Mouse (Mus musculus) stomach, embryonic 16.5 days (tissue): Measurements from ENCODE around the gene Tulp1. TPM values are rescaled to one million over a fixed set of nuclear protein-coding genes. Genes with fewer than 3 reads are reported as not detected.
A peak's percentile ranks its signal among the peaks of the same experiment; 100 is the strongest.
"Not testable (repeated sequence)": the region's sequence is repeated elsewhere in the genome, so short reads cannot be mapped to it uniquely, and the experiment has no call there.

Experiments used
- ATAC-seq: fragments of 200-750 bp; cut with Nextera tagmentation; 2 replicates; pipeline ENCODE4 v1.8.0; 2017; ENCODE audit warnings: moderate number of reproducible peaks, moderate TSS enrichment; ENCODE audit not compliant: insufficient read depth, low FRiP score
- H3K27ac ChIP-seq: fragments of 300-500 bp; sonication (generic); 2 replicates; pipeline ENCODE4 v1.5.1; 2014; ENCODE audit warnings: low read length
- H3K27me3 ChIP-seq: fragments of 300-500 bp; sonication (generic); 2 replicates; pipeline ENCODE4 v1.6.1; 2014; ENCODE audit warnings: low read length, control low read depth, mixed read lengths; ENCODE audit not compliant: control insufficient read depth, insufficient read depth
- H3K36me3 ChIP-seq: fragments of 300-500 bp; sonication (generic); 2 replicates; pipeline ENCODE4 v1.6.1; 2014; ENCODE audit warnings: low read length; ENCODE audit not compliant: control insufficient read depth, insufficient read depth
- H3K4me1 ChIP-seq: fragments of 300-500 bp; sonication (generic); 2 replicates; pipeline ENCODE4 v1.6.1; 2014; ENCODE audit warnings: low read length, control low read depth, mixed read lengths; ENCODE audit not compliant: control insufficient read depth, insufficient read depth
- H3K4me2 ChIP-seq: fragments of 300-500 bp; sonication (generic); 2 replicates; pipeline ENCODE4 v1.6.1; 2014; ENCODE audit warnings: low read depth, low read length, mixed read lengths
- H3K4me3 ChIP-seq: fragments of 300-500 bp; sonication (generic); replicated peaks from 2 replicates; pipeline ENCODE4 v1.5.1; 2014; ENCODE audit warnings: mild to moderate bottlenecking, low read length
- H3K9ac ChIP-seq: fragments of 300-500 bp; sonication (generic); 2 replicates; pipeline ENCODE4 v1.6.1; 2014; ENCODE audit warnings: low read length
- H3K9me3 ChIP-seq: fragments of 300-500 bp; sonication (generic); replicated peaks from 2 replicates; pipeline ENCODE4 v1.6.1; 2016; ENCODE audit warnings: low read length, control low read depth; ENCODE audit not compliant: control insufficient read depth
- WGBS: fragments of 180-500 bp; shearing (Covaris S2); extraction: QIAGEN DNeasy Blood & Tissue Kit; methylation state at CpG from one replicate; pipeline ENCODE4 v1.1.7; 2014; 5-methylcytosine and 5-hydroxymethylcytosine counted together
- polyA plus RNA-seq: library from polyadenylated mRNA; unstranded; fragments of >200 nt; fragmentation: Nextera tagmentation; extraction: Ambion mirVana; gene quantifications from 2 replicates; pipeline ENCODE4 v1.2.1, GENCODE M21; 2015

Gene Tulp1
- polyA plus RNA-seq, 1 experiment from 2014 or later: 5.4 TPM

DNA sequence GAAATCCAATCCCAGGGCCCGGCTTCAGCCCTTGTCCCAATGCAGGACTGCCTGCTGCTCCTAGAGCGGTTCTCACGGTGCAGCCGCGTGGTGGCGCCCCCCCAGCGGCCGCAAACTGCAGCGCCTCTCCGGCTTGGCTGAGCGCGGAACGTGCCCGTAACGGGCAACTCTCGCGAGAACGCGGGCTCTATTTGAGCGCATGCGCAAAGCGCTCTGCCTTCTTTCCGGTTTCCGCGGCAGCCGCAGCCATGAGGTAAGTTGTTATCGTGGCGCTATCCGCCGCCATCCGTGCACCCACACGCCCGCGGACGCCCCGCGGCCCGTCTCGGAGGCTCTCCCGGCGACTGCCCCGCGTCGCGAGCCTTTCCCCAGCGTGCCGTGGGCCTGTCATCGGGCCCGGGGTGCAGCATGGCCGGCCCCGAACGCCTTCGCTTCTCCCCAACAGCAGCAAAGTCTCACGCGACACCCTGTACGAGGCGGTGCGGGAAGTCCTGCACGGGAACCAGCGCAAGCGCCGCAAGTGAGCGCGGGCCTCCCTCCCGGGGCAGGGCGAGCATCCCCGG is 36.6 kb downstream of the Tulp1 start, which contains the start of gene Rpl10a:
Gene Rpl10a (plus strand): TSS at position 106 of the 563 bp plus-strand sequence.
- H3K4me1 ChIP-seq: peaks cover 38% of the 10 kb centered on the region
- H3K36me3 ChIP-seq: peaks cover 20% of the 10 kb centered on the region
- ATAC-seq: peak; percentile 89
- no peaks in the 10 kb centered on the region for H3K27me3 ChIP-seq
- H3K4me3 ChIP-seq: peak within 1 kb of the TSS; percentile 98
- WGBS: 0% methylated on average over 67 of the region's 67 CpGs
- H3K9ac ChIP-seq: peak within 1 kb of the TSS; percentile 100
- peak within 1 kb of the TSS; percentile 97 for H3K4me2 ChIP-seq
- peak within 1 kb of the TSS; percentile 96 for H3K27ac ChIP-seq
- H3K9me3 ChIP-seq: no peaks in the 10 kb centered on the region; the same call in 1 of the 2 replicates

DNA sequence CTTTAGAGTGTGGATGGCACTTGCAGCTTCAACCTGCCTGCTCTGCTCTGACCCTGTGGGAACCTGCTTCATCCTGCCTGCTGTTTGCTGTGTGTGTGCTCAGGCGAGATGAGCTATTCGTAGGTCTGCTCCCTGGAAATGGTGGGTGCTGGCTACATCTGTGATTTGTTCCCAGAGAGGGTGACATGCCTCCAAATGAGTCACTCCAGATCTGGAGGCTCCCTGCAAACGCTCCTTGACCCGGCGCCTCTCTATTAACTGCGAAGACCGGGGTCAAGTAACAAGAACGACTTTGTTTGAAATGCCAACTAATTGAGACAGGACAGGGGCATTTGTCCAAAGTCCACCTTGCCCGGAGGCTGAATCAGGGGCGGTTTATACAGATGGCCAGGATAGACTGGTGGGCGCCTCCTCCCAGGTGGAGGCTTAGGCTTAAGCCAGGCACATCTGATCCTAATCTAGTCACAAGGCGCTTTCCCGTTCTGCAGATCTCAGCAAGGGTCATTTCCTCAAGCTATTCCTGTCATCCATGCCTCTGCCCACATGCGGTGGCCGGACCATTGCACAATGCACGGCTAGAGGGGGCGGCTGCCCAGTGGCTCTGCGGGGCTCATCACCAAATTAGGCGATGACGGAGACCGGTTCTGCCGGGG is 37.2 kb downstream of the Tulp1 start:
- Histone ChIP-seq H3K4me3 (peak overlapping the region; percentile 98), H3K9ac (peak overlapping the region; percentile 80), H3K4me1 (peaks cover 32% of the 10 kb centered on the region), H3K27ac (peak overlapping the region; percentile 96), H3K4me2 (peak overlapping the region; percentile 97), H3K27me3 (no peaks in the 10 kb centered on the region), H3K9me3 (no peaks in the 10 kb centered on the region; the same call in 1 of the 2 replicates), H3K36me3 (peaks cover 20% of the 10 kb centered on the region)
- ATAC-seq: peak; percentile 49
- 6% methylated on average over 22 of the region's 22 CpGs for WGBS

DNA sequence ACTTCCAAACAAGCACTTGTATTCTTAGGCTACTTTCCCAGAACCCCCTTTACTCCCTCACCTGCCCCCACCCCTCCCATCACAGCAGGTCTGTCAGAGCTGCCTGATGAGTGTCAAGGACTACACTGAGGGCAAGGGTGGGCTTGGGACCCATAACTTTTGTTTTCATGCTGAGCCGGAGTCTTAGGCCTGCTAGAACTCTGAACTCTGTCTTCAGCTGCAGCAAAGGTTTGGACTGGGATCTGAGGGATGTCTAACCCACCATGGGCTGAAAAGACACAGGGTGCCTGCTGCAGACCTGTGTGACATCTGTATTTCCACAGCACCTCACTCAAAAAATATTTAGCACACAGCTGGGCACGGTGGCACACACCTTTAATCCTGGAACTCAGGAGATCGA is 38.1 kb downstream of the Tulp1 start:
- Histone ChIP-seq H3K36me3 (peaks cover 22% of the 10 kb centered on the region), H3K27ac (peak overlapping the region; percentile 96), H3K9me3 (no peaks in the 10 kb centered on the region; the same call in 1 of the 2 replicates), H3K9ac (peak overlapping the region; percentile 80), H3K27me3 (no peaks in the 10 kb centered on the region), H3K4me3 (no peak overlapping the region), H3K4me2 (no peak overlapping the region), H3K4me1 (peaks cover 24% of the 10 kb centered on the region)
- WGBS: 74% methylated on average over 3 of the region's 3 CpGs
- ATAC-seq: no peak

DNA sequence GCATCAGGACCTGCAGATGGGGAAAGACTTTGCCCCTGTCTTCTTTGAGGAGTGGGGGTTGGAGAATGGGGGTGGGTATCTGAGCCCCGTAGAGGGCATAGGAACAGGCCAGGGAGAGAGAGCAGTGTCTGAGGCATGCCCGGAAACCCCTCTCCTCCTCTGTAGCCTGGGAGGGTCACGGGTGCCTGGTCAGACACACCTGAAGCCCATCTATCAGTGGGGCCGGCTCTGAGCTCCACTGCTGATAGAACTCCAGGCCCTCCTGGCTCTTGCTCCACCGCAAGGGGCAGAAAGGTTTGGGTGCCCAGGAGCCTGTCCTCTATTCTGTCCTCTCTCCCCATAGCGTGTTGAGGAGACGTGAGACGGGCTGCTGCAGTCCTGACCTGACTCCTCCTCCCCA is 39.3 kb downstream of the Tulp1 start:
- H3K4me1 ChIP-seq: peaks cover 21% of the 10 kb centered on the region
- peaks cover 16% of the 10 kb centered on the region for H3K36me3 ChIP-seq
- no peak overlapping the region for H3K9ac ChIP-seq
- H3K27ac ChIP-seq: no peak overlapping the region
- 88% methylated on average over 8 of the region's 8 CpGs for WGBS
- H3K27me3 ChIP-seq: no peaks in the 10 kb centered on the region
- H3K4me2 ChIP-seq: no peak overlapping the region
- H3K4me3 ChIP-seq: no peak overlapping the region
- ATAC-seq: no peak
- no peaks in the 10 kb centered on the region; the same call in 1 of the 2 replicates for H3K9me3 ChIP-seq

DNA sequence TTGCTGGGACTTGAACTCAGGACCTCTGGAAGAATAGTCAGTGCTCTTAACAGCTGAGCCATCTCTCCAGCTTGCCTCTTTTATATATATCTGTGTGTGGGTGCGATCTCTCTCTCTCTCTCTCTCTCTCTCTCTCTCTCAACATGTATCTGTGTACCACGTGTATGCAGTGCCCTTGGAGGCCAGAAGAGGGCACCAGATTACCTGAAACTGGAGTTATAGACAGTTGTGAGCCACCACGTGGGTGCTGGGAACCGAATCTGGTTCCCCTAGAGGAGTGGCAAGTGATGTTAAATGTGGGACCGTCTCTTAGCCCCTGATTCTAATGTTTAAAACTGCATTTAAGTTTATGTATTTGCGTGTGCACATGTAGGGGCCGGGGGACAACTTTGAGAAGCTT is 40.6 kb downstream of the Tulp1 start:
- Histone ChIP-seq H3K4me1 (peaks cover 13% of the 10 kb centered on the region), H3K36me3 (peaks cover 14% of the 10 kb centered on the region)
- not testable (repeated sequence) for H3K27ac ChIP-seq, H3K27me3 ChIP-seq, ATAC-seq, H3K9me3 ChIP-seq, H3K4me2 ChIP-seq, H3K9ac ChIP-seq, H3K4me3 ChIP-seq
- WGBS: 93% methylated on average over 7 of the region's 7 CpGs

DNA sequence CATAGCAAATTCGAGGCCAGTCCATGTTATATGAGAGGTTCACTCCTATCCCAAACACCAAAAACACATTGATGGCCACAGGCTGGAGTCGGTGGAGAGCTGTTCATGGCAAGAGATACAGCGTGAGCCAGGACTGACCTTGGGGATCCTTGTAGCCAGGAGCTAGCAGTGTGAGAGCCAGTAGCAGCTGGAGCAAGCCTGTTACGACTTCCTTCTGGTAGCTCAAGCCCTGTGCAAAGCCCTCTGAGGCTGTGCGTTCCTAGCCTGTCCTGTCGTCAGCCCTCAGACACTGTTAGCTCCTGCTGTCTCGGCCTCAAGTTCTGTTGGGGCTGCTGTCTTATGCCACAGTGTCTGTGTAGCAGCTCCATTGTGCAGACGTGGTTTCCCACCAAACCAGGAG is 41.2 kb downstream of the Tulp1 start:
- 82% methylated on average over 8 of the region's 8 CpGs for WGBS
- H3K9ac ChIP-seq: no peak overlapping the region
- H3K27me3 ChIP-seq: no peaks in the 10 kb centered on the region
- peaks cover 19% of the 10 kb centered on the region for H3K36me3 ChIP-seq
- no peak for ATAC-seq
- H3K9me3 ChIP-seq: no peaks in the 10 kb centered on the region; the same call in 1 of the 2 replicates
- H3K4me1 ChIP-seq: peaks cover 13% of the 10 kb centered on the region; the same call in 1 of the 2 replicates
- no peak overlapping the region for H3K4me2 ChIP-seq
- H3K27ac ChIP-seq: no peak overlapping the region
- no peak overlapping the region for H3K4me3 ChIP-seq

DNA sequence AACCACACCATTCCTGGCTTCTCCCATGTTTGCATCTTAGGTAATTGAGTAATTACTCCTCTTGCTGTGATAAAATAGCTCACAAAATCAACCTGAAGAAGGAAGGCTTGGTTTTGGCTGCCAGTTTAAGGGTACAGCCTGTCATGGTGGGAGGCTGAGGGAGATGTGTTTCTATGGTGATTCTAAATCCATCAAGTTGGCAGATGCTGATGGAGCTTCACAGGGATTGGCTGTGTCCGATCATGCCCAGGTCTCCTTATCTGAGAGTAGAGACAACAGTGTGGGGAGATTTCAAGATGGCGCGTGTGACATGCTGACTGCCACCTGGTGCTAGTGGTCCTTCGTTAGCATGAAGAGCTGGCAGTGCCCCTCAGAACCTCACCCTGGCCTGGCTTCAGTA is 43.3 kb downstream of the Tulp1 start:
- H3K9ac ChIP-seq: no peak overlapping the region
- no peak overlapping the region for H3K4me2 ChIP-seq
- no peak overlapping the region for H3K4me3 ChIP-seq
- 89% methylated on average over 4 of the region's 4 CpGs for WGBS
- H3K36me3 ChIP-seq: peaks cover 28% of the 10 kb centered on the region
- no peak overlapping the region for H3K27ac ChIP-seq
- H3K9me3 ChIP-seq: no peaks in the 10 kb centered on the region; the same call in 1 of the 2 replicates
- H3K27me3 ChIP-seq: no peaks in the 10 kb centered on the region
- no peak for ATAC-seq
- no peaks in the 10 kb centered on the region for H3K4me1 ChIP-seq

DNA sequence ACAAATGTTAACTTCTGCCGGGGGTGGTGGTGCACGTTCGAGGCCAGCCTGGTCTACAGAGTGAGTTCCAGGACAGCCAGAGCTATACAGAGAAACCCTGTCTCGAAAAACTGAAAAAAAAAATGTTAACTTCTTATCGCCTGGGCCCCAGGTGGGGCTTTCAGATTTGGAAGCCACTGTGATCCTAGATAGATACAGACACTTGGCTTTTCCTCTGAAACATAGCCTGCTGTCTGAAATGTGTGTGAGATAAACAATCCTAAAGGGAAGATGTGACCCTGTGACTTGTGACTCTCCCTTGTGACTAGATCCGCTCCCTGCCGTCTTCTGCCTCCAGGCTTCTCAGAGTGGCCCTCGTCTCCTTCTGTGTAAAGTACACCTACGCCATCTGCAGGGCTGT is 47.3 kb downstream of the Tulp1 start:
- Histone ChIP-seq H3K4me1 (peaks cover 13% of the 10 kb centered on the region), H3K9me3 (no peaks in the 10 kb centered on the region), H3K27me3 (no peaks in the 10 kb centered on the region), H3K9ac (no peak overlapping the region), H3K4me3 (no peak overlapping the region), H3K27ac (no peak overlapping the region), H3K4me2 (no peak overlapping the region), H3K36me3 (peaks cover 24% of the 10 kb centered on the region)
- ATAC-seq: no peak
- WGBS: 86% methylated on average over 9 of the region's 9 CpGs

DNA sequence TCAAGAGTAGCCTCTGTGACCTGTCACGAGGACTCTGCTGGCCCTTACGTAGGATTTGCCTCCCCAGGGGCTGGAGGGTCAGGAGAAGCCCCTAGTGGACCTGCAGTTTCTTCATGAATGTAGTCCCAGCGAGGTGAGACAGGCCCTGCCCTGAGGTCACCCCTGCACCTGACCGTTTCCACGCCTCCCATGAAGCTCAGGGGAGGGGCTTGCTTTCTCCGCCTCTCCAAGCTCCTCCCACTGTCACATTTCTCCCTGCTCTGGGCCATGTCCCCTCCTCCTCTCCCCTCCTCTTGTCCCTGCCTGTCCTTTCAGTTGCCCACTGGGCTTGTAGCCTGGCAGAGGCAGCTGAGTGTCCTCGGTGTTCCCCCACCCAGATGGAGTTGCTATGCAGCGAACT is 47.9 kb downstream of the Tulp1 start:
- H3K36me3 ChIP-seq: peaks cover 21% of the 10 kb centered on the region
- peaks cover 18% of the 10 kb centered on the region for H3K4me1 ChIP-seq
- WGBS: 63% methylated on average over 8 of the region's 8 CpGs
- ATAC-seq: no peak
- no peaks in the 10 kb centered on the region for H3K9me3 ChIP-seq
- H3K27me3 ChIP-seq: no peaks in the 10 kb centered on the region
- no peak overlapping the region for H3K4me3 ChIP-seq
- H3K4me2 ChIP-seq: no peak overlapping the region
- no peak overlapping the region for H3K9ac ChIP-seq
- H3K27ac ChIP-seq: no peak overlapping the region
